Mouse (Mus musculus) MEL (cell line): Measurements from ENCODE around the gene Snx10.

Experiments used
- EP300 ChIP-seq, 2 experiments: IDR thresholded peaks; 2 replicates each; pipeline ENCODE4 v1.6.1; 2011; ENCODE audit warnings: improper control_type of control experiment in 2 of 2, low read length in 2 of 2, low read depth in 1 of 2, mild to moderate bottlenecking in 1 of 2
- TAL1 ChIP-seq: IDR thresholded peaks from 2 replicates; pipeline ENCODE4 v1.6.1; 2012; ENCODE audit warnings: mild to moderate bottlenecking, inconsistent platforms, low read length, moderate library complexity, mixed read lengths
- TCF12 ChIP-seq: IDR thresholded peaks from 2 replicates; pipeline ENCODE4 v1.6.1; 2014; ENCODE audit warnings: low read depth, mild to moderate bottlenecking, inconsistent platforms, low read length, improper control_type of control experiment, moderate library complexity
- ZC3H11A ChIP-seq: IDR thresholded peaks from 2 replicates; pipeline ENCODE4 v1.6.1; 2012; ENCODE audit warnings: low read depth, mild to moderate bottlenecking, inconsistent platforms, low read length, improper control_type of control experiment

DNA sequence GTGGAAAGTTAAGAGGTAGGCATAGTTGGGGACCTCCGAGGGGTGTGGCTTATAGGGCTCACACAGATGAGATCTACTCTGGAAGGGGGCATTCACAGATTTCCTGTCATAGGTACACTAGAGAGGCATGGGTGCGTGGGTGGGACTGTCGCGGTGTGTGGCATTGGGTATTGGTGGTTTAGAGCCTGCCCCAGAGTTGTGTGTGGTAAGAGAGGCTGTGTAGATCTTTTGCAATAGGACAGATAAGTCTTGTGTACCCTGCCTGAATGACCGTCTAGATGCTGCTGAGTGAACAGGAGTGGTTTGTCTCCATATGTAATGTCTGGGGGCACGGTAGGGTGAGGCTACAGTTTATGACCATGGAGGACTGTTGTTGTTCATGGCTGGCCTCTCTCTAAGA is 16.8 kb downstream of the Snx10 start:
- TF ChIP-seq EP300 (IDR thresholded peaks at IDR 0.05; ENCODE audit: low read depth in 1 of 2, low read length in 2 of 2) (no peak), TAL1 (no peak), ZC3H11A (no peak), TCF12 (no peak)
